Comparison of ENCODE assay signal across 26 mouse cellular contexts in the genomic region with DNA sequence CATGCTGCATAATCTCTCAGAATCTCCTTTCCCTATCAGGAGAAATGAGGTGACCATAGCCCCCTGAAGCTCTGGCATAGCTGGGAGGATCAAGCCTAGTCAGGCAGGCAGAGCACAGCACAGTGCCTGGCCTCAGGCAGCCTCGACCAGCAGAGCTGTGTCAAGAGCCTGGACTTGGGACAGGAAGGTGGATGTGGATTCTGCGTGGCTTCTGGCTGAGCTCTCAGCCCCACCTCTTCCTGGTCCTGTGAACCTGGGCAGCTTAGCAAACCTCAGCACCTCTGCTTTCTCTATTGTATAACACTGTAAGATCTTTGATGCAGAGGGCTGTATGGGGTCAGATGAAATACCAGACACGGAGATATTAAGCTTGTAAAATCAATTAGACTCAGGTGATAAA.
"Had no signal": no experiment of that assay in that cellular context is flagged by ENCODE, and none has a peak within 500 bp of the region (broad histone marks: within the 10 kb centered on the region; RNA-seq: fewer than 3 reads in every experiment).

No protein-coding gene starts in this region.

- H3K9me3 ChIP-seq: forebrain, embryonic 15.5 days had no signal

- H3K27me3 ChIP-seq: embryonic facial prominence, embryonic 12.5 days; embryonic facial prominence, embryonic 15.5 days; forebrain, embryonic 12.5 days; forebrain, embryonic 15.5 days had no signal

- DNase-seq: cerebellum, adult 2 months; cerebellum, adult 8-10 months; cerebellum, adult 9-10 months; cerebellum, adult 9-11 months; cerebellum, postnatal 10 days; cerebellum, postnatal 14 days; cerebellum, postnatal 25 days; cerebellum, postnatal 36 days; embryo, embryonic 11 days; forebrain, postnatal 0 days; gastrocnemius, adult 2 months; gastrocnemius, postnatal 10 days; gastrocnemius, postnatal 14 days; gastrocnemius, postnatal 25 days; gastrocnemius, postnatal 36 days; heart, adult 11 months; heart, adult 18-20 months; heart, adult 2 months had no signal

- H3K4me3 ChIP-seq: embryonic facial prominence, embryonic 12.5 days; embryonic facial prominence, embryonic 15.5 days; erythroblast, embryonic 14.5 days; forebrain, embryonic 12.5 days; forebrain, embryonic 13.5 days; forebrain, embryonic 15.5 days; gastrocnemius, adult 2 months; heart, adult 2 months had no signal

- ATAC-seq: forebrain, embryonic 13.5 days; forebrain, embryonic 14.5 days; forebrain, embryonic 15.5 days; forebrain, embryonic 16.5 days; forebrain, postnatal 0 days had no signal

- H3K27ac ChIP-seq: embryonic facial prominence, embryonic 12.5 days; forebrain, embryonic 12.5 days; forebrain, embryonic 13.5 days; forebrain, embryonic 15.5 days; gastrocnemius, adult 2 months; heart, adult 2 months had no signal

- H3K9ac ChIP-seq: embryonic facial prominence, embryonic 12.5 days; embryonic facial prominence, embryonic 15.5 days; forebrain, embryonic 12.5 days; forebrain, embryonic 13.5 days; forebrain, embryonic 15.5 days; forebrain, postnatal 0 days had no signal

- H3K4me2 ChIP-seq: embryonic facial prominence, embryonic 12.5 days; embryonic facial prominence, embryonic 15.5 days; forebrain, embryonic 12.5 days; forebrain, embryonic 13.5 days; forebrain, embryonic 15.5 days had no signal
